Mouse (Mus musculus) bone marrow, adult 2 months (tissue): ENCODE results near the gene Lsm4. TPM values are rescaled to one million over a fixed set of nuclear protein-coding genes. Genes with fewer than 3 reads are reported as not detected.

Source experiments
- H3K27ac ChIP-seq: fragments of 200-500 bp; 2 replicates; pipeline ENCODE4 v1.5.1; 2012; ENCODE audit warnings: low read depth, mild to moderate bottlenecking, control low read depth, inconsistent platforms, low read length; ENCODE audit not compliant: control insufficient read depth, poor library complexity, insufficient read depth
- H3K4me1 ChIP-seq: fragments of 200-500 bp; 2 replicates; pipeline ENCODE4 v1.6.1; 2011; ENCODE audit warnings: low read length; ENCODE audit not compliant: control insufficient read depth, insufficient read depth
- H3K4me3 ChIP-seq: fragments of 200-500 bp; replicated peaks from 2 replicates; pipeline ENCODE3; 2011; ENCODE audit warnings: mild to moderate bottlenecking, low read depth, low read length, control low read depth; ENCODE audit not compliant: control insufficient read depth
- CTCF ChIP-seq: fragments of 200-500 bp; IDR thresholded peaks from 2 replicates; pipeline ENCODE4 v1.5.1; 2011; ENCODE audit warnings: low read length, control low read depth; ENCODE audit not compliant: control insufficient read depth, insufficient read depth
- POLR2A ChIP-seq: fragments of 200-500 bp; IDR thresholded peaks from 2 replicates; pipeline ENCODE4 v1.6.1; 2011; ENCODE audit warnings: low read depth, mild to moderate bottlenecking, control low read depth, low read length, borderline replicate concordance; ENCODE audit not compliant: control insufficient read depth
- WGBS: fragments of 180-500 bp; shearing (Covaris S2); methylation state at CpG from one replicate; pipeline ENCODE4 v1.1.7; 2018; 5-methylcytosine and 5-hydroxymethylcytosine counted together
- polyA plus RNA-seq: library from polyadenylated mRNA; stranded (reverse); fragments of >200 nt; gene quantifications from 2 replicates; pipeline ENCODE4 v1.2.4, GENCODE M21; 2011; ENCODE audit warnings: low replicate concordance; ENCODE audit not compliant: missing spikeins, insufficient read depth, insufficient read length

Lsm4 gene
- polyA plus RNA-seq, 1 experiment: 119 TPM

- 92% methylated on average over 3 of the region's 3 CpGs for WGBS
- TF ChIP-seq POLR2A (no peak), CTCF (no peak)
Measured at GRCm38 (mm10) chr8:70688136-70688535, 15.1 kb downstream of the Lsm4 start.

GRCm38 (mm10) chr8:70689892-70690390, 16.9 kb downstream of the Lsm4 start:
- Histone ChIP-seq H3K4me3 (no peak overlapping the region), H3K27ac (no peak overlapping the region), H3K4me1 (peaks cover 4% of the 10 kb centered on the region)
- TF ChIP-seq CTCF (no peak), POLR2A (no peak)
- 73% methylated on average over 5 of the region's 5 CpGs for WGBS

More at GRCm38 (mm10) chr8:70688136-70688535, 15.1 kb downstream of the Lsm4 start:
- Histone ChIP-seq H3K4me1 (no peaks in the 10 kb centered on the region), H3K27ac (no peak overlapping the region), H3K4me3 (no peak overlapping the region)

GRCm38 (mm10) chr8:70691230-70691629, 18.2 kb downstream of the Lsm4 start:
- Histone ChIP-seq H3K4me3 (no peak overlapping the region), H3K4me1 (peaks cover 5% of the 10 kb centered on the region)
- 85% methylated on average over 4 of the region's 4 CpGs for WGBS

GRCm38 (mm10) chr8:70691727-70692231, 18.7 kb downstream of the Lsm4 start:
- Histone ChIP-seq H3K4me1 (peaks cover 5% of the 10 kb centered on the region), H3K27ac (no peak overlapping the region), H3K4me3 (no peak overlapping the region)
- TF ChIP-seq CTCF (no peak), POLR2A (no peak)
- WGBS: 66% methylated on average over 20 of the region's 20 CpGs

More at GRCm38 (mm10) chr8:70691230-70691629, 18.2 kb downstream of the Lsm4 start:
- no peak overlapping the region for H3K27ac ChIP-seq
- no peak for TF ChIP-seq POLR2A
- no peak for TF ChIP-seq CTCF

GRCm38 (mm10) chr8:70693636-70694035, 20.6 kb downstream of the Lsm4 start:
- WGBS: 11% methylated on average over 5 of the region's 5 CpGs
- no peak for TF ChIP-seq CTCF
- TF ChIP-seq POLR2A: no peak
- H3K27ac ChIP-seq: no peak overlapping the region; the same call in 1 of the 2 replicates
- no peak overlapping the region for H3K4me3 ChIP-seq
- H3K4me1 ChIP-seq: peaks cover 8% of the 10 kb centered on the region

GRCm38 (mm10) chr8:70695318-70696018, 22.4 kb downstream of the Lsm4 start:
- peaks cover 8% of the 10 kb centered on the region for H3K4me1 ChIP-seq
- 4% methylated on average over 32 of the region's 32 CpGs for WGBS
- no peak for TF ChIP-seq CTCF
- TF ChIP-seq POLR2A: peak; percentile 27; the same call in 1 of the 2 replicates
- peak overlapping the region; percentile 6 for H3K4me3 ChIP-seq
- H3K27ac ChIP-seq: peak overlapping the region; percentile 92

GRCm38 (mm10) chr8:70696019-70696885, 23.2 kb downstream of the Lsm4 start:
- no peak overlapping the region for H3K4me3 ChIP-seq
- peaks cover 8% of the 10 kb centered on the region for H3K4me1 ChIP-seq
- peak overlapping the region; percentile 92 for H3K27ac ChIP-seq
- WGBS: 3% methylated on average over 31 of the region's 31 CpGs
- TF ChIP-seq POLR2A (peak; percentile 18; the same call in 1 of the 2 replicates), CTCF (no peak)

GRCm38 (mm10) chr8:70696946-70697345, 23.9 kb downstream of the Lsm4 start:
- H3K4me3 ChIP-seq: no peak overlapping the region
- no peak overlapping the region for H3K27ac ChIP-seq
- 66% methylated on average over 4 of the region's 4 CpGs for WGBS
- TF ChIP-seq POLR2A: no peak
- peaks cover 8% of the 10 kb centered on the region for H3K4me1 ChIP-seq
